Mouse (Mus musculus) MEL (cell line): ENCODE data around the gene Plekhm3. TPM values are rescaled to one million over a fixed set of nuclear protein-coding genes. Genes with fewer than 3 reads are reported as not detected.

Source experiments
- DNase-seq: peaks from one replicate; pipeline ENCODE4 v3.0.0; 2011; ENCODE audit warnings: low read depth, low spot score
- H3K27ac ChIP-seq: 2 replicates; pipeline ENCODE4 v1.5.1; 2012; ENCODE audit warnings: low read depth, mild to moderate bottlenecking, control low read depth, low read length, moderate library complexity; ENCODE audit not compliant: control insufficient read depth
- H3K27me3 ChIP-seq, 2 experiments: fragments of 150-350 bp in 1 of 2; sonication (generic) in 1 of 2; 2 replicates each; pipeline ENCODE4 v1.6.1; 2012; ENCODE audit warnings: low read length in 2 of 2, mild to moderate bottlenecking in 2 of 2, improper control_type of control experiment in 1 of 2, moderate library complexity in 1 of 2; ENCODE audit not compliant: insufficient read depth in 2 of 2, control insufficient read depth in 1 of 2
- H3K36me3 ChIP-seq, 2 experiments: 2 replicates each; pipeline ENCODE4 v1.6.1; 2012 to 2014; ENCODE audit warnings: low read length in 2 of 2, improper control_type of control experiment in 1 of 2, inconsistent platforms in 1 of 2, mild to moderate bottlenecking in 1 of 2; ENCODE audit not compliant: insufficient read depth in 2 of 2, control insufficient read depth in 1 of 2
- H3K4me1 ChIP-seq, 2 experiments: fragments of 150-350 bp in 1 of 2; sonication (generic) in 1 of 2; 2 replicates each; pipeline ENCODE4 v1.6.1; 2012; ENCODE audit warnings: low read length in 2 of 2, improper control_type of control experiment in 1 of 2, mild to moderate bottlenecking in 1 of 2; ENCODE audit not compliant: insufficient read depth in 2 of 2, control insufficient read depth in 1 of 2
- H3K4me3 ChIP-seq, 2 experiments: fragments of 150-350 bp in 1 of 2; sonication (generic) in 1 of 2; 2 replicates each; pipeline ENCODE4 v1.5.1; 2012; ENCODE audit warnings: low read depth in 2 of 2, low read length in 2 of 2, mild to moderate bottlenecking in 2 of 2, moderate library complexity in 2 of 2, control low read depth in 1 of 2, improper control_type of control experiment in 1 of 2; ENCODE audit not compliant: control insufficient read depth in 1 of 2, insufficient read depth in 1 of 2
- H3K79me2 ChIP-seq: 2 replicates; pipeline ENCODE4 v1.6.1; 2012; ENCODE audit warnings: mild to moderate bottlenecking, low read length, moderate library complexity; ENCODE audit not compliant: control insufficient read depth, poor library complexity, insufficient read depth
- H3K9ac ChIP-seq: 2 replicates; pipeline ENCODE4 v1.6.1; 2012; ENCODE audit warnings: low read depth, mild to moderate bottlenecking, control low read depth, low read length, moderate library complexity; ENCODE audit not compliant: control insufficient read depth, poor library complexity, severe bottlenecking
- H3K9me3 ChIP-seq: fragments of 150-350 bp; sonication (generic); replicated peaks from 2 replicates; pipeline ENCODE4 v1.6.1; 2012; ENCODE audit warnings: mild to moderate bottlenecking, low read length, improper control_type of control experiment, moderate library complexity; ENCODE audit not compliant: insufficient read depth
- CTCF ChIP-seq, 3 experiments: IDR thresholded peaks in 2 of 3; conservative IDR thresholded peaks in 1 of 3; 2 replicates each; pipeline ENCODE4 v1.5.1; 2011 to 2012; ENCODE audit warnings: low read length in 3 of 3, low read depth in 2 of 3, mild to moderate bottlenecking in 2 of 3, improper control_type of control experiment in 1 of 3, inconsistent platforms in 1 of 3, mixed read lengths in 1 of 3, moderate library complexity in 1 of 3; ENCODE audit not compliant: control insufficient read depth in 1 of 3, insufficient read depth in 1 of 3, poor library complexity in 1 of 3, severe bottlenecking in 1 of 3
- E2F4 ChIP-seq: IDR thresholded peaks from 2 replicates; pipeline ENCODE4 v1.6.1; 2011; ENCODE audit warnings: low read depth, low read length, improper control_type of control experiment, borderline replicate concordance
- ELF1 ChIP-seq: IDR thresholded peaks from 2 replicates; pipeline ENCODE4 v1.6.1; 2014; ENCODE audit warnings: low read depth, mild to moderate bottlenecking, inconsistent platforms, low read length, improper control_type of control experiment, moderate library complexity
- EP300 ChIP-seq, 2 experiments: IDR thresholded peaks; 2 replicates each; pipeline ENCODE4 v1.6.1; 2011; ENCODE audit warnings: improper control_type of control experiment in 2 of 2, low read length in 2 of 2, low read depth in 1 of 2, mild to moderate bottlenecking in 1 of 2
- ETS1 ChIP-seq: IDR thresholded peaks from 2 replicates; pipeline ENCODE4 v1.6.1; 2012; ENCODE audit warnings: low read depth, mild to moderate bottlenecking, inconsistent platforms, low read length, improper control_type of control experiment, moderate library complexity
- GATA1 ChIP-seq: IDR thresholded peaks from 2 replicates; pipeline ENCODE4 v1.6.1; 2011; ENCODE audit warnings: low read depth, low read length, improper control_type of control experiment
- HCFC1 ChIP-seq: IDR thresholded peaks from 2 replicates; pipeline ENCODE4 v1.6.1; 2012; ENCODE audit warnings: low read depth, mild to moderate bottlenecking, inconsistent platforms, low read length, improper control_type of control experiment, moderate library complexity
- JUND ChIP-seq: IDR thresholded peaks from 2 replicates; pipeline ENCODE4 v1.6.1; 2011; ENCODE audit warnings: low read depth, mild to moderate bottlenecking, improper control_type of control experiment, low read length
- MAFK ChIP-seq: IDR thresholded peaks from 2 replicates; pipeline ENCODE4 v1.6.1; 2011; ENCODE audit warnings: low read depth, mild to moderate bottlenecking, low read length, improper control_type of control experiment, borderline replicate concordance
- MAX ChIP-seq: IDR thresholded peaks from 2 replicates; pipeline ENCODE4 v1.6.1; 2011; ENCODE audit warnings: low read length, improper control_type of control experiment
- MAZ ChIP-seq: IDR thresholded peaks from 2 replicates; pipeline ENCODE4 v1.6.1; 2012; ENCODE audit warnings: low read depth, mild to moderate bottlenecking, inconsistent platforms, low read length, improper control_type of control experiment
- MEF2A ChIP-seq: IDR thresholded peaks from 2 replicates; pipeline ENCODE4 v1.6.1; 2014; ENCODE audit warnings: low read depth, mild to moderate bottlenecking, inconsistent platforms, low read length, improper control_type of control experiment; ENCODE audit not compliant: poor library complexity, insufficient replicate concordance, severe bottlenecking; ENCODE audit errors: extremely low read depth
- MXI1 ChIP-seq: IDR thresholded peaks from 2 replicates; pipeline ENCODE4 v1.6.1; 2011; ENCODE audit warnings: mild to moderate bottlenecking, low read depth, low read length, improper control_type of control experiment
- MYC ChIP-seq: IDR thresholded peaks from 2 replicates; pipeline ENCODE4 v1.6.1; 2011; ENCODE audit warnings: low read depth, mild to moderate bottlenecking, low read length, improper control_type of control experiment, moderate library complexity
- NELFE ChIP-seq: IDR thresholded peaks from 2 replicates; pipeline ENCODE4 v1.6.1; 2011; ENCODE audit warnings: low read depth, low read length, improper control_type of control experiment
- POLR2A ChIP-seq, 2 experiments: IDR thresholded peaks; 2 replicates each; pipeline ENCODE4 v1.6.1; 2011 to 2012; ENCODE audit warnings: low read length in 2 of 2, mild to moderate bottlenecking in 2 of 2, control low read depth in 1 of 2, improper control_type of control experiment in 1 of 2, low read depth in 1 of 2, moderate library complexity in 1 of 2; ENCODE audit not compliant: control insufficient read depth in 1 of 2, insufficient read depth in 1 of 2, poor library complexity in 1 of 2
- POLR2AphosphoS2 ChIP-seq: IDR thresholded peaks from 2 replicates; pipeline ENCODE4 v1.6.1; 2011; ENCODE audit warnings: low read length, improper control_type of control experiment
- POLR2AphosphoS5 ChIP-seq: IDR thresholded peaks from 2 replicates; pipeline ENCODE4 v1.6.1; 2012; ENCODE audit warnings: low read depth, borderline replicate concordance, mild to moderate bottlenecking, inconsistent platforms, low read length, moderate library complexity, mixed read lengths
- RCOR1 ChIP-seq: IDR thresholded peaks from 2 replicates; pipeline ENCODE4 v1.6.1; 2012; ENCODE audit warnings: low read depth, mild to moderate bottlenecking, inconsistent platforms, low read length, improper control_type of control experiment
- SIN3A ChIP-seq: IDR thresholded peaks from 2 replicates; pipeline ENCODE4 v1.6.1; 2012; ENCODE audit warnings: low read length, improper control_type of control experiment, inconsistent platforms
- TAL1 ChIP-seq: IDR thresholded peaks from 2 replicates; pipeline ENCODE4 v1.6.1; 2012; ENCODE audit warnings: mild to moderate bottlenecking, inconsistent platforms, low read length, moderate library complexity, mixed read lengths
- TBP ChIP-seq: IDR thresholded peaks from 2 replicates; pipeline ENCODE4 v1.8.0; 2011; ENCODE audit warnings: low read depth, low read length, improper control_type of control experiment
- TCF12 ChIP-seq: IDR thresholded peaks from 2 replicates; pipeline ENCODE4 v1.6.1; 2014; ENCODE audit warnings: low read depth, mild to moderate bottlenecking, inconsistent platforms, low read length, improper control_type of control experiment, moderate library complexity
- USF1 ChIP-seq: IDR thresholded peaks from 2 replicates; pipeline ENCODE4 v1.6.1; 2014; ENCODE audit warnings: low read depth, mild to moderate bottlenecking, inconsistent platforms, low read length, improper control_type of control experiment, moderate library complexity
- ZC3H11A ChIP-seq: IDR thresholded peaks from 2 replicates; pipeline ENCODE4 v1.6.1; 2012; ENCODE audit warnings: low read depth, mild to moderate bottlenecking, inconsistent platforms, low read length, improper control_type of control experiment
- ZKSCAN1 ChIP-seq: IDR thresholded peaks from 2 replicates; pipeline ENCODE4 v1.6.1; 2012; ENCODE audit warnings: low read depth, mild to moderate bottlenecking, inconsistent platforms, low read length, improper control_type of control experiment, moderate library complexity
- polyA plus RNA-seq, 2 experiments: library from polyadenylated mRNA; stranded (reverse) in 1 of 2; unstranded in 1 of 2; fragments of >175 nt in 1 of 2; fragments of >200 nt in 1 of 2; gene quantifications; 2 replicates each; pipeline versions ENCODE4 v1.2.1 to v1.2.4; 2012; ENCODE audit warnings: low replicate concordance in 2 of 2, low read depth in 1 of 2; ENCODE audit not compliant: insufficient read length in 2 of 2, insufficient read depth in 1 of 2, missing spikeins in 1 of 2
- total RNA-seq: library from RNA; depleted of rRNA; stranded (reverse); fragments of 300-350 nt; gene quantifications from 2 replicates; pipeline ENCODE4 v1.2.3, GENCODE M21; 2012

The Plekhm3 gene
- total and polyA plus RNA-seq, 3 experiments, result 1.8 to 2.0 TPM; not detected in 1

- H3K4me1 ChIP-seq, result no peaks in the 10 kb centered on the region
- H3K36me3 ChIP-seq, result no peaks in the 10 kb centered on the region
- H3K27ac ChIP-seq, result no peak overlapping the region
Measured at GRCm38 (mm10) chr1:64903415-64903814, 53.2 kb downstream of the Plekhm3 start.

GRCm38 (mm10) chr1:64902804-64903203, 53.8 kb downstream of the Plekhm3 start:
- Histone ChIP-seq H3K36me3 (no peaks in the 10 kb centered on the region), H3K27ac (no peak overlapping the region), H3K4me1 (no peaks in the 10 kb centered on the region), H3K9me3 (no peaks in the 10 kb centered on the region), H3K4me3 (no peak overlapping the region), H3K79me2 (no peaks in the 10 kb centered on the region), H3K9ac (no peak overlapping the region), H3K27me3 (no peaks in the 10 kb centered on the region)
- DNase-seq, result no peak
- TF ChIP-seq GATA1 (no peak), EP300 (IDR thresholded peaks at IDR 0.05; ENCODE audit: low read depth in 1 of 2, low read length in 2 of 2) (no peak), MAFK (no peak), ZC3H11A (no peak), TBP (no peak), TCF12 (no peak), CTCF (IDR thresholded peaks at IDR 0.05 in 2 of 3, conservative IDR thresholded peaks at IDR 0.05 in 1 of 3; ENCODE audit: control insufficient read depth in 1 of 3, insufficient read depth in 1 of 3, low read depth in 2 of 3, low read length in 3 of 3, poor library complexity in 1 of 3, severe bottlenecking in 1 of 3) (no peak), MAZ (no peak), POLR2AphosphoS2 (no peak), POLR2A (IDR thresholded peaks at IDR 0.05; ENCODE audit: control insufficient read depth in 1 of 2, insufficient read depth in 1 of 2, low read depth in 1 of 2, low read length in 2 of 2, poor library complexity in 1 of 2) (no peak), NELFE (no peak), HCFC1 (no peak), ELF1 (no peak), MXI1 (no peak), USF1 (no peak), ZKSCAN1 (no peak), ETS1 (no peak), SIN3A (no peak), RCOR1 (no peak), TAL1 (no peak)

More at GRCm38 (mm10) chr1:64903415-64903814, 53.2 kb downstream of the Plekhm3 start:
- Histone ChIP-seq H3K4me3 (no peak overlapping the region), H3K9ac (no peak overlapping the region), H3K9me3 (no peaks in the 10 kb centered on the region), H3K27me3 (no peaks in the 10 kb centered on the region), H3K79me2 (no peaks in the 10 kb centered on the region)
- no peak for DNase-seq
- TF ChIP-seq NELFE (no peak), MAX (no peak), MYC (no peak), E2F4 (no peak), MAZ (no peak), JUND (no peak), POLR2AphosphoS5 (no peak), MEF2A (no peak), TBP (no peak), POLR2AphosphoS2 (no peak), ZKSCAN1 (no peak), SIN3A (no peak), TAL1 (no peak)
